Mouse (Mus musculus) intestine, embryonic 16.5 days (tissue): Measurements from ENCODE around the gene 1110051M20Rik. TPM values are rescaled to one million over a fixed set of nuclear protein-coding genes. Genes with fewer than 3 reads are reported as not detected.

Experiments
- ATAC-seq: fragments of 200-750 bp; cut with Nextera tagmentation; 2 replicates; pipeline ENCODE4 v1.8.0; 2017; ENCODE audit warnings: moderate TSS enrichment, moderate library complexity
- H3K27ac ChIP-seq: fragments of 300-500 bp; sonication (generic); 2 replicates; pipeline ENCODE4 v1.5.1; 2014; ENCODE audit warnings: mild to moderate bottlenecking, low read length
- H3K27me3 ChIP-seq: fragments of 300-500 bp; sonication (generic); replicated peaks from 2 replicates; pipeline ENCODE4 v1.6.1; 2014; ENCODE audit warnings: low read length, control low read depth, mixed read lengths; ENCODE audit not compliant: control insufficient read depth, insufficient read depth
- H3K36me3 ChIP-seq: fragments of 300-500 bp; sonication (generic); 2 replicates; pipeline ENCODE4 v1.6.1; 2014; ENCODE audit warnings: low read length, control low read depth; ENCODE audit not compliant: control insufficient read depth, insufficient read depth
- H3K4me1 ChIP-seq: fragments of 300-500 bp; sonication (generic); 2 replicates; pipeline ENCODE4 v1.6.1; 2014; ENCODE audit warnings: low read length, control low read depth, mixed read lengths; ENCODE audit not compliant: control insufficient read depth, insufficient read depth
- H3K4me2 ChIP-seq: fragments of 300-500 bp; sonication (generic); 2 replicates; pipeline ENCODE4 v1.6.1; 2014; ENCODE audit warnings: low read depth, low read length, control low read depth
- H3K4me3 ChIP-seq: fragments of 300-500 bp; sonication (generic); 2 replicates; pipeline ENCODE4 v1.5.1; 2014; ENCODE audit warnings: mild to moderate bottlenecking, low read length
- H3K9ac ChIP-seq: fragments of 300-500 bp; sonication (generic); 2 replicates; pipeline ENCODE4 v1.6.1; 2014; ENCODE audit warnings: low read depth, low read length
- H3K9me3 ChIP-seq: fragments of 300-500 bp; sonication (generic); 2 replicates; pipeline ENCODE4 v1.6.1; 2016; ENCODE audit warnings: low read length, control low read depth; ENCODE audit not compliant: control insufficient read depth
- WGBS: fragments of 180-500 bp; shearing (Covaris S2); extraction: QIAGEN DNeasy Blood & Tissue Kit; methylation state at CpG from one replicate; pipeline ENCODE4 v1.1.7; 2014; 5-methylcytosine and 5-hydroxymethylcytosine counted together
- polyA plus RNA-seq: library from polyadenylated mRNA; unstranded; fragments of >200 nt; fragmentation: Nextera tagmentation; extraction: Ambion mirVana; gene quantifications from 2 replicates; pipeline ENCODE4 v1.2.1, GENCODE M21; 2015

Gene 1110051M20Rik
- polyA plus RNA-seq, 1 experiment from 2014 or later = 36.0 TPM

GRCm38 (mm10) chr2:91328729-91329125 lies 115.8 kb downstream of the 1110051M20Rik start:
- Histone ChIP-seq H3K9me3 (no peaks in the 10 kb centered on the region), H3K4me2 (no peak overlapping the region), H3K9ac (no peak overlapping the region), H3K36me3 (no peaks in the 10 kb centered on the region), H3K27ac (peak overlapping the region; percentile 68; the same call in 1 of the 2 replicates), H3K4me3 (no peak overlapping the region), H3K4me1 (peaks cover 24% of the 10 kb centered on the region), H3K27me3 (no peaks in the 10 kb centered on the region)
- 75% methylated on average over 3 of the region's 3 CpGs for WGBS
- ATAC-seq = peak; percentile 54

DNA sequence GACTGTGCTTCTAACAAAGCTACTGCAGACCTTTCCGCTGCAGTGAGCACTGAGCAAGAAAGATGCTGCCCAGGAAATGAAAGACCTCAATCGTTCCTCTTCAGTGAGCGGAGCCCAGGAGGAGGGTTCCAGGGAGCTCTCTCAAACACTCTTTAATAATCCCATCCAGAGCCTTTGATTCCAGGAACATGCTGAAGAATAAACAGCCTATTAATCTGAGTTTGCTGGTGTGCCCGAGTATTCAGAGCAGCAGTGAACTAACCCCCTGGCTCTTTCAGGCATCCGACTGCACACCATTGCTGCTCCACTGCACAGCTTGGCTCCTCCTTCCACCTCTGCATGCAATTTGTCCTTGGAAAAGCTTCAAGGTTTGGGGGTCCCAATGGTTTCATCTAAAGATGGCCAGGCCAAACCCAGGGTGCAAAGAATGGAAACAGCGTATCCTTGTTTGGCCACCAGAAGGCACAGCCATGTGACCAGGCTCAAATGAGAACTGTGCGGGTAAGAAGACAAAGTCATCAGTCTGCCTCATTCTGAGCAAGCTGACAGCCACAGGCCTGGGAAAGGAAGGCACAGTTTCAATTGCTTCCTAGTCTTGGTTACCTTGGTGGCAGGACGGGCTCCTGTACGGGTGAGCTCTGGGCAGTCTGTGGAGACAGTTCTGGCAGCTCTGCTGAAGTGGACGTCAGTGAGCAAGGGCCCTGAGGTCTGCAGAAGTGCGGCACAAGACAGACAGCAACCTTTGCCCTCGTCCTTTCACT lies 116.4 kb downstream of the 1110051M20Rik start:
- 0 out of 2 replicates have a peak overlapping the region, but pooled peaks have one; percentile 21 for H3K4me2 ChIP-seq
- peaks cover 24% of the 10 kb centered on the region for H3K4me1 ChIP-seq
- no peaks in the 10 kb centered on the region for H3K36me3 ChIP-seq
- no peaks in the 10 kb centered on the region for H3K9me3 ChIP-seq
- no peak overlapping the region for H3K4me3 ChIP-seq
- no peaks in the 10 kb centered on the region for H3K27me3 ChIP-seq
- peak overlapping the region; percentile 68 for H3K27ac ChIP-seq
- peak; percentile 51 for ATAC-seq
- 44% methylated on average over 12 of the region's 12 CpGs for WGBS
- H3K9ac ChIP-seq = peak overlapping the region; percentile 34; the same call in 1 of the 2 replicates

DNA sequence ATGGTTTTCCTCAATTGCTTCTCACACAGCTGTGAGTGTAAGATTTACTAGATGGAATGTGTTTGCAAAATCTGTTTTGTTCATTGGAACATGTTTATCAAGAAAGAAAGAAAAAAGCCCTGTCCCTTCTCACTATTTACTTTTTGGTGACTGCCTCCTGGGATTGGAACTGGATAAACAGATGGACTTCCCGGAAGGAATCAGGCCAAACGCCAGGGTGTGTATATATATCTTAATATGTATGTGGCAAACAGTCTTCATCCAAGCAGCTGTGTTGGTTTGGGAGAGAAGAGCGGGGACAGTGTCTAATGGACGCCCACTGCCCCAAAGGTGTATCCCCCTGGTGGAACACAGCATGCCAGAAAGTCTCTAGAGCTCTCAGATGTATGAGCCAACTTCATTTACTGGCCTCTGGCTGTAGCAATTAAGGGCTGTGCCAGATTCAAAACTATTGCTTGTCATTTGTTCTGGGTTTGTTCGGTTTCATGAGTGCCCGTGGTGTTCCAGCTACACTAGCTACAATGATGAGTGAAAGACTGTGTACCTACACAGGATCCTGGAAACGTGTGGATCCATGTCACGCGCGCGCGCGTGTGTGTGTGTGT lies 117.7 kb downstream of the 1110051M20Rik start:
- H3K9me3 ChIP-seq = no peaks in the 10 kb centered on the region
- ATAC-seq = no peak
- WGBS = 76% methylated on average over 13 of the region's 13 CpGs
- peaks cover 25% of the 10 kb centered on the region for H3K4me1 ChIP-seq
- H3K36me3 ChIP-seq = no peaks in the 10 kb centered on the region
- H3K27me3 ChIP-seq = no peaks in the 10 kb centered on the region
- peak overlapping the region; percentile 51; the same call in 1 of the 2 replicates for H3K27ac ChIP-seq
- H3K4me2 ChIP-seq = no peak overlapping the region
- no peak overlapping the region for H3K4me3 ChIP-seq
- H3K9ac ChIP-seq = no peak overlapping the region

DNA sequence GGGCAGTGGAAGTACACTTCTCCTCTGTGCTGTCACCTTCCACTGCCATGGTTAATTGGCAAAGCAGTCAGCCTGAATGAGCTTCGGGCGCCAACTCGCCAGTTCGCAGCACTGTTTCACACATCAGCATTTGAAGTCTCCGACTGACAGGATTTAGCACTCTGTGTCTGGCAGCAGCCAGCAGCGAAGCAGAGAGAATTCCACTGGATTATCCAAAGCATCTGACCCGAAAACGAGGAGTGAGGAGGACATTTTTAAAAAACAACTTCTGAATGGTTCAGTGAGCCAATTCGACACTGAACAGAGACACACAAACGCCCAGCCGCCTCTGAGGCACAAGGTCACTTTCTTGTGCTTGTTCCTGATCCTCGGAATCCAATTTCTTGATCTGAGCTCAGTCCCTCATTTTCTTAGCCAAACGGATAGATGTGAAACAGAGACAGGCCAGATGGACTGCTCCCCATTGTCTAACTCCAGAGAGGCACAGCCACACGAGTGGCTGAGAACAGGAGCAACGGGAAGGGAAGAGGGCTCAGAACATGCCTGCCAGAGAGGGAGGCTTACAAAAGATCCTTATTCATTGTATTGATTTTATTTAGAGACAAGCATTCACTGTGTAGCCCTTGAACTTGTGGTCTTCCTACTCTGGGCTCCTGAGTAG lies 119.6 kb downstream of the 1110051M20Rik start:
- no peak overlapping the region for H3K4me2 ChIP-seq

GRCm38 (mm10) chr2:91324346-91324745 lies 120.2 kb downstream of the 1110051M20Rik start:
- H3K27me3 ChIP-seq = no peaks in the 10 kb centered on the region
- ATAC-seq = no peak
- no peak overlapping the region for H3K9ac ChIP-seq
- H3K4me3 ChIP-seq = no peak overlapping the region
- H3K9me3 ChIP-seq = no peaks in the 10 kb centered on the region
- 91% methylated on average over 1 of the region's 1 CpGs for WGBS
- H3K4me2 ChIP-seq = no peak overlapping the region
- H3K27ac ChIP-seq = no peak overlapping the region
- H3K4me1 ChIP-seq = peaks cover 34% of the 10 kb centered on the region
- H3K36me3 ChIP-seq = no peaks in the 10 kb centered on the region

More for the DNA sequence above, 119.6 kb downstream of the 1110051M20Rik start:
- Histone ChIP-seq H3K9me3 (no peaks in the 10 kb centered on the region), H3K9ac (no peak overlapping the region), H3K27me3 (no peaks in the 10 kb centered on the region), H3K4me3 (no peak overlapping the region), H3K36me3 (no peaks in the 10 kb centered on the region), H3K27ac (no peak overlapping the region), H3K4me1 (peaks cover 34% of the 10 kb centered on the region)
- WGBS = 64% methylated on average over 15 of the region's 15 CpGs
- no peak for ATAC-seq

DNA sequence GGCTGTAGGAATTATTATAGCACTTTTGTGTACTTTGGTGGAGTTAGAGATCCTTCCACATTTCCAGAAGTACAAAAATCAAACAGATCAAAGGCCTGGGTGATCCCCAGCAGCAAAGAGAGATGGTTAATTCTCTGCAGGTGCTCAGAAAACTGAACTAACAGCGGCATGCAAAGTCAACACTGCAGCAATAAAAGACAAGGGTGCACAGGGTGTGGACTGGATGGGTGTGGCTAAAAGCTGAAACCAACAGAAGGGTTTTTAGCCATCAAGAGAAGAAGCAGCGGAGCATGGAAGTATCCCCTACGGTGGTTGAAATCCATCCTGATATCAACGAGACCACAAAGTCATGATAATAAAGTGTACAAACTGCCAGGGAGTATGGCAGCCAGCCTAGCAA lies 122.0 kb downstream of the 1110051M20Rik start:
- peak; percentile 90 for ATAC-seq
- 56% methylated on average over 4 of the region's 4 CpGs for WGBS
- H3K4me1 ChIP-seq = peaks cover 25% of the 10 kb centered on the region
- H3K27me3 ChIP-seq = no peaks in the 10 kb centered on the region
- H3K9me3 ChIP-seq = no peaks in the 10 kb centered on the region
- peak overlapping the region; percentile 74 for H3K27ac ChIP-seq
- H3K9ac ChIP-seq = no peak overlapping the region
- 0 out of 2 replicates have a peak overlapping the region, but pooled peaks have one; percentile 17 for H3K4me2 ChIP-seq
- no peak overlapping the region for H3K4me3 ChIP-seq
- H3K36me3 ChIP-seq = no peaks in the 10 kb centered on the region

DNA sequence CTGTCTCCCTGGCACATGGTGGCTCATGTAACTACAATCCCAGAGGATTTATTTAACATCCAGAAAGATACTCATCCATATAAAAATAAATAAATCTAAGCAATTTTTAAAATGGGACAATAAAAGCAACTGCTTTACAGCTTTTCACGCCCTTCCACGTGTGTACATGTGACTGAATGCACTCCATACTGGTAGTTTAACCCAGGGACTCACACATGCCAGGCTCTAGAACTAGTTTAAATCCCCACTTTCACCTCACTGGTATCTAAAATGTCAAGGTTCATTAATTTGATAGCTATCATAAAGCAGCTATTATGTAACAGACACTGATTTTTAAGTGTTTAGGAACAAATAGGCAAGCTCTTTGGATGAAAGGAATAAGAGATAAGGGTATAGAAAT lies 122.6 kb downstream of the 1110051M20Rik start:
- Histone ChIP-seq H3K27me3 (no peaks in the 10 kb centered on the region), H3K9ac (no peak overlapping the region; the same call in 1 of the 2 replicates), H3K4me1 (peaks cover 22% of the 10 kb centered on the region), H3K27ac (peak overlapping the region; percentile 81), H3K4me3 (no peak overlapping the region), H3K9me3 (no peaks in the 10 kb centered on the region), H3K36me3 (no peaks in the 10 kb centered on the region), H3K4me2 (no peak overlapping the region)
- peak; percentile 52 for ATAC-seq
- 58% methylated on average over 2 of the region's 2 CpGs for WGBS

GRCm38 (mm10) chr2:91320559-91321529 lies 123.7 kb downstream of the 1110051M20Rik start:
- Histone ChIP-seq H3K36me3 (no peaks in the 10 kb centered on the region), H3K4me3 (no peak overlapping the region), H3K27ac (peak overlapping the region; percentile 81), H3K9ac (no peak overlapping the region), H3K4me2 (no peak overlapping the region), H3K4me1 (peaks cover 16% of the 10 kb centered on the region), H3K9me3 (no peaks in the 10 kb centered on the region), H3K27me3 (no peaks in the 10 kb centered on the region)
- WGBS = 66% methylated on average over 10 of the region's 10 CpGs
- ATAC-seq = peak; percentile 49
